Mouse (Mus musculus) hindbrain, postnatal 0 days (tissue): ENCODE measurements around the gene Agap1. TPM values are rescaled to one million over a fixed set of nuclear protein-coding genes. Genes with fewer than 3 reads are reported as not detected.

Experiments used
- ATAC-seq: fragments of 200-750 bp; cut with Nextera tagmentation; 2 replicates; pipeline ENCODE4 v1.8.0; 2017; ENCODE audit warnings: mild to moderate bottlenecking, moderate TSS enrichment, moderate library complexity
- DNase-seq: peaks from one replicate; pipeline ENCODE4 v3.0.0-alpha.2; 2015; ENCODE audit warnings: low spot score
- H3K27ac ChIP-seq: fragments of 300-500 bp; sonication (generic); 2 replicates; pipeline ENCODE4 v1.5.1; 2014; ENCODE audit warnings: mild to moderate bottlenecking
- H3K27me3 ChIP-seq: fragments of 300-500 bp; sonication (generic); 2 replicates; pipeline ENCODE4 v1.6.1; 2014; ENCODE audit warnings: low read length, mixed read lengths; ENCODE audit not compliant: insufficient read depth
- H3K36me3 ChIP-seq: fragments of 300-500 bp; sonication (generic); 2 replicates; pipeline ENCODE4 v1.6.1; 2014; ENCODE audit warnings: low read length, mixed read lengths; ENCODE audit not compliant: insufficient read depth
- H3K4me1 ChIP-seq: fragments of 300-500 bp; sonication (generic); 2 replicates; pipeline ENCODE4 v1.6.1; 2014; ENCODE audit warnings: antibody characterized with exemption, low read length, mixed read lengths; ENCODE audit not compliant: insufficient read depth
- H3K4me2 ChIP-seq: fragments of 300-500 bp; sonication (generic); 2 replicates; pipeline ENCODE4 v1.6.1; 2014; ENCODE audit warnings: low read depth, mild to moderate bottlenecking, low read length, moderate library complexity, mixed read lengths
- H3K4me3 ChIP-seq: fragments of 300-500 bp; sonication (generic); 2 replicates; pipeline ENCODE4 v1.5.1; 2014; ENCODE audit warnings: low read length
- H3K9ac ChIP-seq: fragments of 300-500 bp; sonication (generic); replicated peaks from 2 replicates; pipeline ENCODE4 v1.6.1; 2014; ENCODE audit warnings: mild to moderate bottlenecking, low read length, moderate library complexity, mixed read lengths
- H3K9me3 ChIP-seq: fragments of 300-500 bp; sonication (generic); 2 replicates; pipeline ENCODE4 v1.6.1; 2016; ENCODE audit warnings: low read length, mixed read lengths
- CTCF ChIP-seq: IDR thresholded peaks from 2 replicates; pipeline ENCODE4 v1.5.1; 2016; ENCODE audit warnings: antibody characterized with exemption, control low read depth, low read depth
- WGBS: fragments of 180-500 bp; shearing (Covaris S2); extraction: QIAGEN DNeasy Blood & Tissue Kit; methylation state at CpG from one replicate; pipeline ENCODE4 v1.1.7; 2014; 5-methylcytosine and 5-hydroxymethylcytosine counted together
- polyA plus RNA-seq: library from polyadenylated mRNA; unstranded; fragments of >200 nt; fragmentation: Nextera tagmentation; extraction: Ambion mirVana; gene quantifications from 2 replicates; pipeline ENCODE4 v1.2.1, GENCODE M21; 2015
- total RNA-seq: library from RNA; depleted of rRNA; stranded (reverse); fragments of >200 nt; gene quantifications from 2 replicates; pipeline ENCODE4 v1.2.3, GENCODE M21; 2014

Gene Agap1
- total and polyA plus RNA-seq, 2 experiments from 2014 or later: 40.0 to 122 TPM

DNA sequence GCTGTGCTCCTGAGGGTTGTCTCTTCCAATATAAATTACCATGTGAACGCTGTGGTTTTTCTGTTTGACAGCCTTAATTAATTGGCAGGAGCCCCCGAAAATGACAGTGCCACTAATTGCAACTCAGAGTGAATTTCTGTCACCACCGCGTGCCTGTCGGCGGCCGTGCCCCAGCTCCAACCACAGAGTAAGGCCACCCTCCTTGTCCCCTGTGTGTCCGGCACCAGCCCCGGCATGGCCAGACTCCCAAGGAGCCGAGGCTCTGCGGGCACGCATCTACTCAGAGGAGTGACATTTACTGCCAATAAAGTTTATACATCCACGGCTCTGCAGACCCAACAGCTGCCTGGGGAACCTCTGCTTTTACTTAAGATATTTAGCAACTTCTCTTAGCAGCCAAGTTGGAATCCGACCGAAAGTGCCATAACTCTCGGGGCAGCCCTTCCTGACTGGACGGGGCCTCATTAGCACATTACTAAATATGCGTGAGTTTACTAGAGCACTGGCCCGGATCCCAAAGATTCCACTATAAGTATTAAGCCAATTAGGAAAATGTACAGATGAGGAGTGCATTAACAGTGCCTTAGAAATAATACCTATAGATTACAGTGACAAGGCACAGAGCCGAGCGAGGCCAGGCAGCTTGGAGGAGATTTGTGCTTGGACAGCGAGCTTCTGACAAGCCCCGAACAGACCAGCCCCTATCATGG lies 394.7 kb downstream of the Agap1 start:
- peak; percentile 31; the same call in 1 of the 2 replicates for ATAC-seq
- Histone ChIP-seq H3K36me3 (no peaks in the 10 kb centered on the region; the same call in 1 of the 2 replicates), H3K27ac (peak overlapping the region; percentile 55; the same call in 1 of the 2 replicates), H3K9ac (no peak overlapping the region), H3K4me3 (no peak overlapping the region), H3K4me1 (peaks cover 16% of the 10 kb centered on the region; the same call in 1 of the 2 replicates), H3K4me2 (peak overlapping the region; percentile 30; the same call in 1 of the 2 replicates), H3K27me3 (no peaks in the 10 kb centered on the region), H3K9me3 (no peaks in the 10 kb centered on the region)
- 29% methylated on average over 23 of the region's 23 CpGs for WGBS
- peak; percentile 65 for DNase-seq
- TF ChIP-seq CTCF: no peak

DNA sequence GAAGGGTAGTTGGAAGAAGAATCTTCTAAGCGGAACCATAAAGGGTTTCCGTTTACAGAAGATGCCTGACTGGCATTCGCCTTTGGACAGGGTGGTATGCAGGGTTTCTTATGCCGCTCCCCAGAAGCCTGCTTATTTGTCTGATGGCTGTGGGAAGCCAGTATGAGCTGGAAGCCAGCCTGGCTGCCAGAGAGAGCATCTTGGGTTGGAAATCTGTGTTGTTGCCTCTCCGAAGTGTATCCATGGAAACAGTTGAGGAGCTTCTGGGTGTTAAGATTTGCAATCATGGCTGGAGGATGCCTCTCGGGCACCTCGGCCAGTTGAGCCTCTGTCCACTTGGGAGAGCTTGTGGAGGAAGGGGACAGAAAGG lies 395.2 kb downstream of the Agap1 start:
- Histone ChIP-seq H3K4me3 (no peak overlapping the region), H3K9ac (no peak overlapping the region), H3K4me2 (peak overlapping the region; percentile 6; the same call in 1 of the 2 replicates), H3K27ac (peak overlapping the region; percentile 55; the same call in 1 of the 2 replicates), H3K4me1 (peaks cover 16% of the 10 kb centered on the region; the same call in 1 of the 2 replicates), H3K36me3 (no peaks in the 10 kb centered on the region; the same call in 1 of the 2 replicates), H3K9me3 (no peaks in the 10 kb centered on the region), H3K27me3 (no peaks in the 10 kb centered on the region)
- TF ChIP-seq CTCF: no peak
- WGBS: 34% methylated on average over 7 of the region's 7 CpGs
- DNase-seq (peak; percentile 75), ATAC-seq (peak; percentile 65)

DNA sequence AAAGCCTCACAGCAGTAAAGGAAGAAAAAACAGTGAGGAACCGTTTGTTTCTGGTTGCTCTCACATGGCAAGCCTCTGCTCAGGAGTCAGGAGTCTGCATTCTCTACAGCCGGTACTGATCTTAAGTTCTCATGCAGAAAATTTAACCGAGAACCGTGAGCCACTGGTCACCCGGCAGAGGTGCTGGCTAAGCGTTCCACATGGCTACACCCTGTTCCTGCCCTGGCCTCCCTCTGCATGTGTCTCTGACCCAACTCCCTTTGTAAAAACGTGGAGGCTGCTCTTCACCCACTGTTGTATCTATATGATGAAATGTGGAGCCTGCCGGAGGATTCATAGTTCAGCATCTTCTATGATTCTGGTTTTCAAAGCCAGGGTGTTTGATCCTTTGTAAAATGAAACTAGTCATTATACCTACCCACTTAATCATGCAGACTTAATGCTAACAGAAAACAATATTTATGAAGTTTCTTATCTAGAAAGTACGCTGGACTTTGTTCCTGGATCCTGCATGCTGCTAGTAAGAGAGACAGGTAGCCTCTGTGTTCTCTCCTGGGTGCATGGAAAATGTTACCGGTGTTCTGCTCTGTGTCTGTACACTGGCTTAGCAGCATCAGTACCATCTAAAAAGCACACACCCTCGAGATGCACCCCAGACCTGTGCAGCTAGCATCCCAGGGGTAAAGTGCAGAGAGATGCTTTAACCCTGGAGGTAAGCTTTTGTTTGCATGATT lies 396.2 kb downstream of the Agap1 start:
- Histone ChIP-seq H3K4me1 (peaks cover 16% of the 10 kb centered on the region; the same call in 1 of the 2 replicates), H3K36me3 (no peaks in the 10 kb centered on the region; the same call in 1 of the 2 replicates), H3K4me2 (no peak overlapping the region), H3K4me3 (no peak overlapping the region), H3K9me3 (no peaks in the 10 kb centered on the region), H3K9ac (no peak overlapping the region), H3K27me3 (no peaks in the 10 kb centered on the region), H3K27ac (no peak overlapping the region)
- 71% methylated on average over 11 of the region's 11 CpGs for WGBS
- DNase-seq (no peak), ATAC-seq (no peak)
- no peak for TF ChIP-seq CTCF

DNA sequence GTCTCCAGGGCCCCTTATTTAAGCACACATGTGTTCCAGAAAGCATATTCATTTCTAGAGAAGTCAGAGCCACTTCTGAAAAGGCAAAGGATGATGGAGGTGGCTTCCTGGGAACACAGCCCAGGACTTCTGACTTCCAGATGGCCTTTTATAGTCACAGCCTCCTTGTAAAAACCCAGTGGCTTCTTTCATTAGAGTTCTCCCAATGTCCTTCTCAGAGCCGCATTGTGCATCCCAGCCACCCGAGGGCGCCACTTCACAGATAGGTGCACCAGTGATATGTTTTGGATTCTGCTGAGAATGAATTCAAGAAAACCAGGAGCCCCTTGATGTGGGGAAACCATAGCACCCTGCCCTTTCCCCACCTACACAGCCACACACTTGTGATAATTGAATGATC lies 404.6 kb downstream of the Agap1 start:
- no peaks in the 10 kb centered on the region for H3K27me3 ChIP-seq
- TF ChIP-seq CTCF: peak; percentile 61
- H3K4me3 ChIP-seq: no peak overlapping the region
- 31% methylated on average over 3 of the region's 3 CpGs for WGBS
- no peak for ATAC-seq
- DNase-seq: peak; percentile 56
- H3K9ac ChIP-seq: no peak overlapping the region
- no peaks in the 10 kb centered on the region for H3K36me3 ChIP-seq
- H3K27ac ChIP-seq: no peak overlapping the region
- H3K4me1 ChIP-seq: peaks cover 9% of the 10 kb centered on the region
- H3K4me2 ChIP-seq: no peak overlapping the region
- no peaks in the 10 kb centered on the region for H3K9me3 ChIP-seq

DNA sequence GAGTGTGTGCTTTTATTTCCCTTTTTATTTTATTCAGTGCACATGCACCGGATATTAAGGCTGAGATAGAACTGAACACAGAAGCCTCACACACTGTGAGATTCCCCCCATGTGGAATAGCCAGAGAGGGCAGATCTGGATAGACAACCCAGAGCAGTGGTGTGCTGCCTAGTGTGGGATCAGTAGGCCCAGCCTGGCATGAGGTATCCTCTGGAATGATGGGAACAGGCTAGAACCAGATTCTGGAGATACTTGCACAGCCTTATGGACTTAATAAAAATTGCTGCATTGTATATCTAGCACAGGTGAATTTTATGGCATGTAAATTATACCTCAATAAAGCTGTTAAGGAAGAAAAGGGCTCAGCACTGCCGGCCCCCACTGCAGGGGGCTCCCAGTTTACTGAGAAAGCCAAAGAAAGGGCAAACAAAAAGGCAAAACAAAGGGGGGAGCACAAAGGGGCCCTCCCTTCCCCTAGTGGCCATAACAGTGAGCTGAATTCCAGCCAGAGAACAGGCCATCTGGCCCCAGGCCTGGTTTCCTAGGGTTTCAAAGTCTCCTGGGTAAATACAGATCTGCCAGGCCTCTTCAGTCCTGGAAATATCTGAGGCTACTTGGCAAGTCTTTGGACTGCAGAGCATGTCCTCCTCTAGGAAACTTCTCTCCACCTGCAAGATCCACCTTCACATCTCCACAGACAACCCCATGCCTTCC lies 405.6 kb downstream of the Agap1 start:
- DNase-seq (peak; percentile 74), ATAC-seq (peak; percentile 58)
- Histone ChIP-seq H3K27me3 (no peaks in the 10 kb centered on the region), H3K36me3 (no peaks in the 10 kb centered on the region), H3K27ac (0 out of 2 replicates have a peak overlapping the region, but pooled peaks have one; percentile 11), H3K9ac (no peak overlapping the region), H3K4me2 (no peak overlapping the region), H3K9me3 (no peaks in the 10 kb centered on the region), H3K4me3 (no peak overlapping the region), H3K4me1 (peaks cover 9% of the 10 kb centered on the region)
- TF ChIP-seq CTCF: peak; percentile 55
- 18% methylated on average over 2 of the region's 2 CpGs for WGBS

DNA sequence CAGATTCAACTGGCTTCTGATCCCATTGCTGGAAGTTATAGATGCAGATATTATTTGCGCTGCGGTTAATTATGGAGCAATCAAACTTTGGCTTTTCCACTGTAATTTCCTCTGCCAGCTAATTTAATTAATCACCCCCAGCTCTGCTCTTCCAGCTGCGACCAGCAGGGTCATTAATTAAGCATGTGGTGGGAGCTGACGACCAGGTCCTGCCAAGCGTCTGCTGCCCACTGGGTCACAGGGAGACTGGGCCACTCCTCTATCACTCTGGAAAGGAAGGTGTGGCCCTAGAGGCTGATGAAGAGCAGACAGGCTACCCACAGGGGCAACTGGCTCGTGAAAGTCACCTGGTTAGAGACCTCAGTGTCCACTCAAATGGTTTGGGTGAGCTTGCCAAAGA lies 411.2 kb downstream of the Agap1 start:
- H3K4me2 ChIP-seq: no peak overlapping the region
- no peaks in the 10 kb centered on the region for H3K27me3 ChIP-seq
- H3K9ac ChIP-seq: no peak overlapping the region
- H3K9me3 ChIP-seq: no peaks in the 10 kb centered on the region
- no peak overlapping the region for H3K4me3 ChIP-seq
- peaks cover under 1% of the 10 kb centered on the region; the same call in 1 of the 2 replicates for H3K4me1 ChIP-seq
- no peak overlapping the region for H3K27ac ChIP-seq
- DNase-seq (peak; percentile 44), ATAC-seq (no peak)
- WGBS: 31% methylated on average over 6 of the region's 6 CpGs
- TF ChIP-seq CTCF: no peak
- no peaks in the 10 kb centered on the region for H3K36me3 ChIP-seq
